Mouse (Mus musculus): Measurements from ENCODE around the gene Zfp934.
A peak's percentile ranks its signal among the peaks of the same experiment; 100 is the strongest.
"Not testable (repeated sequence)": the region's sequence is repeated elsewhere in the genome, so short reads cannot be mapped to it uniquely, and the experiment has no call there.

Zfp934 gene

DNA sequence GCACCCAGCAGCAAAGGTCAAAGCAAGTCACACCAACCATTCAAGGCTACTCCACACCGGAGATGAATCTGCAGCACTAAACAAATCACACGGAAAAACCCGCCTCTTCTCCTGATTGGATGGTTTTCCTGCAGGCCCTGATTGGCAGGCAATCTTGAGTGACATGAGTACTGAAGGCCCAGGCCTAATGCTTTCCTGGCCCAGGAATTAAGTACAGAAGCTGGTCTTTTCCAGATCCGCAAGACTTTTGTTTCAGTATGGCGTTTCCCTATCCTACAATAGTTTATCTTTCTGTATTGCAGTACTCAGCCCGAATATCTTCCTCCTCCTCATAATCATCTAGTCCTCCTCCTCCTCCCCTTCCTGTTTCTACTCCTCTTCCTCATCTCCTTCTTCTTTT lies at the start of gene Zfp934:
TSS of gene Zfp934 (minus strand) at position 101 of the 400 bp plus-strand sequence.
- not testable (repeated sequence) for DNase-seq (ENCODE audit: low spot score in 2 of 2)

GRCm38 (mm10) chr13:62617449-62617848 lies 46.5 kb upstream of the Zfp934 start:
- DNase-seq (ENCODE audit: low spot score in 2 of 2), result not testable (repeated sequence)

DNA sequence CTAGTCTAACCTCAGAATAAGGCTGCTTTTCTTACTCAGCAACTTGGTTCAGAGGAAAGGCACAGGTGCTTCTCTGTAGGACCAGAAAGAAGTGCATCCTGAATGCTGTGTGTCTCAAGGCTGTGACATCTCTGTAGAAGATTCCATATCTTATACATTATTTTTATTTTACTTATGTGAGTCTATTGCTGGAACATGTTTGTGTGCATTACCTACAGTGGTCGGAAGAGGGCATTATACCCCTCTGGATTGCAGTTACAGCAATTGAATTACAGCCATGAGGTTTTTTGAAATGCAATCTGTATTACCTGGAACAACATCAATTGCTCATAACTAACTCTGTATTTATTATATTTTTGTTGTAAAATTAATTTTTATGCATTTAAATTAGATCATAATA lies 9.3 kb downstream of the Zfp934 start:
- peak in 1 of 2 experiments; percentile 3 for DNase-seq (ENCODE audit: low spot score in 2 of 2)

DNA sequence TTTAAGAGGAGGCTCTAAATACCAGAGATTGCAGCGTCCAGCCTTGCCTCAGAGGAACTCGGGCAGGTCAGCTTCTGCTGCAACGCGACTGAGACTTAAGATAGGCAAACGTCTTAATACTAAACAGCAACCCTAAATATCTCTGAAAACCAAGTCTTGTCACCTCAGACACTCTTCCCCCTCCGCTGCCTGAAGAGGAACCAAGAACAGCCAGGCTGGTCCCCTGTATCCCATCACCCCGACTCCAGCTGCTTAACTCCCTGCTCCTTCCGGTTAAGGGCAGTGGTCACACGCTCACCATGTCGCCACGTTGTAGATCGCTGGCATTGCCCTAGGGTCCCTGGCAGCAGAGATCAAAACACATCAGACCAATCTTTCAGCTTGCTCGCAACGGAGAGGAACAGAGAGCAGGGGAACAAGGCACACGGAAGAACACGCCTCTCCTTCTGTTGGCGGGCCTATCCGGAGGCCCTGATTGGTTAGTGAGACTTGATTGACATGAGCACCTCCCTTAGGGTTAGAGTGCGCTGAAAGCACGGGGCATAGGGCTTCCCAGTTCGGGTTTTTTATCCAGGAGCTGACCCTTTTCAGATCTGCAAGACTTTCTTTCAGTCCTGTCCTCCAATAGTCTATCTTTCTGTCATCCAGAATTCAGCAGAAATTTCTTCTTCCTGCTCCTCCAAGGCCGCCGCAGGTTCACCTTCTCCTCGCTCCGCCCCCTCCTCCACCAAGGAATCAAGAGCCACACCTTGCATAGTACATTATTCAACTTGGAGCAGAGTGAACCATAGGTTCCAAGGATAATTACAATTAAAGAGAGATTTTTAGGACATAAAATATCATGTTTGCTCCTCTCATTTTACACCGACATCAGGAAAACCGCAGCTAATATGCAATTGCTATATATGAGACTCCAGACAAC lies 12.5 kb downstream of the Zfp934 start, which contains the start of gene Zfp935:
TSS of gene Zfp935 (minus strand) at position 323 of the 922 bp plus-strand sequence.
- DNase-seq (ENCODE audit: low spot score in 2 of 2), result peak; percentile 40 to 60

- DNase-seq (ENCODE audit: low spot score in 2 of 2), result not testable (repeated sequence)
Observed at GRCm38 (mm10) chr13:62530129-62530528, 40.9 kb downstream of the Zfp934 start.

GRCm38 (mm10) chr13:62510641-62511420 lies 60.2 kb downstream of the Zfp934 start:
- not testable (repeated sequence) for DNase-seq (ENCODE audit: low spot score in 2 of 2)

DNA sequence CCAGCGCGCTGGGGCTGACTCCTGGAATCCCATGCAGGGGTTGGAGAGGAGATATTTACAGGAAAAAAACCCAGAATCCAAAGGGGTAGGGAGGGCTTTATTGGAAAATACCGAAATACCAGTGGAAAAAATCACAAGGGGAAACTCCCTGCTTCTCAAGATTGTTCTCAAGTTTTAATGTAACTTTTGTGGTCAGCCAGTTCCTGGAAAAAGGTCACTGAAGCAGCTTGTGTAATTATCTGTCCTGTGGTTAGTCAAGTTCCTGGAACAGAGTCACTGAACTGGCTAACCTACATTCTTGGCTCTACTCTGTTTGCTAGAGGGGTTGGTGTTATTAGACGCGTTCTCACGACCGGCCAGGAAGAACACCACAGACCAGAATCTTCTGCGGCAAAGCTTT lies 98.3 kb downstream of the Zfp934 start:
- not testable (repeated sequence) for DNase-seq (ENCODE audit: low spot score in 2 of 2)

- not testable (repeated sequence) for DNase-seq (ENCODE audit: low spot score in 2 of 2)
Observed at GRCm38 (mm10) chr13:62469947-62470346, 101.1 kb downstream of the Zfp934 start.

- peak; percentile 76 to 84 for DNase-seq (ENCODE audit: low spot score in 2 of 2)
Observed at GRCm38 (mm10) chr13:62466424-62467334, 104.3 kb downstream of the Zfp934 start, which contains the start of gene Gm49359. Gene Gm49359 (minus strand): TSS chr13:62466832.

Data from frontal cortex, postnatal 25 days (tissue).